Mouse (Mus musculus): ENCODE results near the gene Sept3. TPM values are rescaled to one million over a fixed set of nuclear protein-coding genes. Genes with fewer than 3 reads are reported as not detected.
"Not testable (repeated sequence)": the region's sequence is repeated elsewhere in the genome, so short reads cannot be mapped to it uniquely, and the experiment has no call there.

The Sept3 gene
- 1 to 10 TPM; 1.3 to 1.9 TPM for total RNA-seq (2021)

- no peak for DNase-seq
Measured at GRCm38 (mm10) chr15:82274593-82274926, at the start of gene Sept3. Gene Sept3, plus strand, starts transcription at chr15:82274893.

GRCm38 (mm10) chr15:82225769-82226168 lies 48.9 kb upstream of the Sept3 start:
- DNase-seq, result no peak

GRCm38 (mm10) chr15:82229542-82230045 lies 45.1 kb upstream of the Sept3 start:
- no peak for DNase-seq

- DNase-seq, result no peak
Measured at GRCm38 (mm10) chr15:82230098-82230611, 44.5 kb upstream of the Sept3 start.

- DNase-seq, result no peak
Measured at GRCm38 (mm10) chr15:82231100-82231499, 43.6 kb upstream of the Sept3 start.

- peak; percentile 39 for DNase-seq
Measured at GRCm38 (mm10) chr15:82231591-82232378, 42.9 kb upstream of the Sept3 start.

GRCm38 (mm10) chr15:82232651-82233050 lies 42.0 kb upstream of the Sept3 start:
- DNase-seq, result no peak

- DNase-seq, result no peak
Measured at GRCm38 (mm10) chr15:82235661-82236060, 39.0 kb upstream of the Sept3 start.

- DNase-seq, result peak; percentile 87
Measured at GRCm38 (mm10) chr15:82236565-82236964, 38.1 kb upstream of the Sept3 start.

- DNase-seq, result no peak
Measured at GRCm38 (mm10) chr15:82243311-82243710, 31.4 kb upstream of the Sept3 start.

GRCm38 (mm10) chr15:82243742-82244114 lies 31.0 kb upstream of the Sept3 start:
- no peak for DNase-seq

- DNase-seq, result peak; percentile 94
Measured at GRCm38 (mm10) chr15:82244115-82244804, 30.4 kb upstream of the Sept3 start, which contains the start of gene Cenpm. Gene Cenpm, minus strand, starts transcription at chr15:82244748.

- not testable (repeated sequence) for DNase-seq
Measured at GRCm38 (mm10) chr15:82244805-82245161, 29.9 kb upstream of the Sept3 start.

- DNase-seq, result no peak
Measured at GRCm38 (mm10) chr15:82247131-82247776, 27.4 kb upstream of the Sept3 start.

- DNase-seq, result no peak
Measured at GRCm38 (mm10) chr15:82251579-82251978, 23.1 kb upstream of the Sept3 start.

GRCm38 (mm10) chr15:82252097-82252496 lies 22.6 kb upstream of the Sept3 start, which contains the start of gene 1500009C09Rik:
Gene 1500009C09Rik, plus strand, starts transcription at chr15:82252397.
- DNase-seq, result no peak

- no peak for DNase-seq
Measured at GRCm38 (mm10) chr15:82255248-82255647, 19.4 kb upstream of the Sept3 start.

GRCm38 (mm10) chr15:82255944-82256383 lies 18.7 kb upstream of the Sept3 start:
- DNase-seq, result no peak

- DNase-seq, result peak; percentile 81
Measured at GRCm38 (mm10) chr15:82259510-82259909, 15.2 kb upstream of the Sept3 start.

- DNase-seq, result peak; percentile 76
Measured at GRCm38 (mm10) chr15:82266356-82266755, 8.3 kb upstream of the Sept3 start.

GRCm38 (mm10) chr15:82268185-82268584 lies 6.5 kb upstream of the Sept3 start:
- DNase-seq, result no peak

- no peak for DNase-seq
Measured at GRCm38 (mm10) chr15:82268783-82269182, 5.9 kb upstream of the Sept3 start.

- peak; percentile 81 for DNase-seq
Measured at GRCm38 (mm10) chr15:82271201-82271600, 3.5 kb upstream of the Sept3 start.

All from heart, postnatal 4 days (tissue).